Mouse (Mus musculus) granulocyte monocyte progenitor cell, adult 5-6 weeks (primary cell): Measurements from ENCODE around the gene Fgd6. TPM values are rescaled to one million over a fixed set of nuclear protein-coding genes. Genes with fewer than 3 reads are reported as not detected.

ENCODE experiments used
- ATAC-seq: replicated peaks from 2 replicates; pipeline ENCODE4 v1.8.0; 2016; ENCODE audit warnings: mild to moderate bottlenecking, moderate TSS enrichment, inconsistent platforms; ENCODE audit not compliant: poor library complexity, severe bottlenecking
- total RNA-seq, 2 experiments: library from RNA; stranded (forward) in 1 of 2; stranded (reverse) in 1 of 2; fragments of 200-712, 200-1000 nt in 1 of 2; fragments of >200 nt in 1 of 2; fragmentation: Nextera tagmentation in 1 of 2; gene quantifications; 2 replicates each; pipeline ENCODE4 v1.2.3; 2014 to 2017

Gene Fgd6
- total RNA-seq (2014; fragmentation: Nextera tagmentation) (0.77 and 1.8 TPM in 2 replicates), total RNA-seq (2017) (0.05 and 0.22 TPM in 2 replicates)

GRCm38 (mm10) chr10:94035658-94036374, at the start of gene Fgd6, which contains the start of gene Vezt:
TSS of gene Fgd6 (plus strand) at chr10:94036001.
TSS of gene Vezt (minus strand) at chr10:94035817.
- peak; percentile 93 for ATAC-seq

- no peak for ATAC-seq
These were observed 41.7 kb upstream of the Fgd6 start for GRCm38 (mm10) chr10:93994136-93994535.

- no peak for ATAC-seq
These were observed 40.7 kb upstream of the Fgd6 start for GRCm38 (mm10) chr10:93995100-93995499.

- peak; percentile 56 for ATAC-seq
These were observed 36.4 kb upstream of the Fgd6 start for GRCm38 (mm10) chr10:93999357-93999756.

- ATAC-seq, result peak; percentile 66
These were observed 35.6 kb upstream of the Fgd6 start for GRCm38 (mm10) chr10:94000223-94000622.

- no peak for ATAC-seq
These were observed 27.4 kb upstream of the Fgd6 start for GRCm38 (mm10) chr10:94008356-94008755.

GRCm38 (mm10) chr10:94009991-94010679, 25.7 kb upstream of the Fgd6 start:
- no peak for ATAC-seq

GRCm38 (mm10) chr10:94011024-94011423, 24.8 kb upstream of the Fgd6 start:
- ATAC-seq, result no peak

- peak; percentile 83 for ATAC-seq
These were observed 22.6 kb upstream of the Fgd6 start for GRCm38 (mm10) chr10:94013196-94013595.

GRCm38 (mm10) chr10:94014200-94014599, 21.6 kb upstream of the Fgd6 start:
- no peak for ATAC-seq

- ATAC-seq, result no peak
These were observed 18.3 kb upstream of the Fgd6 start for GRCm38 (mm10) chr10:94017455-94017854.

GRCm38 (mm10) chr10:94020587-94020986, 15.2 kb upstream of the Fgd6 start:
- ATAC-seq, result no peak

GRCm38 (mm10) chr10:94021059-94021458, 14.7 kb upstream of the Fgd6 start:
- ATAC-seq, result no peak

GRCm38 (mm10) chr10:94025079-94025478, 10.7 kb upstream of the Fgd6 start:
- no peak for ATAC-seq

- no peak for ATAC-seq
These were observed 7.3 kb upstream of the Fgd6 start for GRCm38 (mm10) chr10:94028493-94028892.

- no peak for ATAC-seq
These were observed 4.6 kb upstream of the Fgd6 start for GRCm38 (mm10) chr10:94031164-94031563.

- ATAC-seq, result peak; percentile 55
These were observed 734 bp upstream of the Fgd6 start for GRCm38 (mm10) chr10:94034876-94035657.

GRCm38 (mm10) chr10:94036375-94036758, 566 bp downstream of the Fgd6 start:
- no peak for ATAC-seq

- no peak for ATAC-seq
These were observed 1.4 kb downstream of the Fgd6 start for GRCm38 (mm10) chr10:94037196-94037595.

GRCm38 (mm10) chr10:94037596-94037995, 1.8 kb downstream of the Fgd6 start:
- no peak for ATAC-seq
